Mouse (Mus musculus): ENCODE data around the gene Hbs1l. TPM values are rescaled to one million over a fixed set of nuclear protein-coding genes. Genes with fewer than 3 reads are reported as not detected.

Gene Hbs1l
- polyA plus RNA-seq, 1 experiment from 2014 or later: 42.2 TPM

- no peak for TF ChIP-seq CTCF (IDR thresholded peaks at IDR 0.05)
- no peak for TF ChIP-seq EP300 (IDR thresholded peaks at IDR 0.05)
- WGBS: 95% methylated on average over 7 of the region's 7 CpGs
- Histone ChIP-seq H3K9ac (replicated peaks; ENCODE audit: low read depth) (no peak overlapping the region), H3K9me3 (ENCODE audit: low read length) (no peaks in the 10 kb centered on the region), H3K4me3 (ENCODE audit: low read depth, low read length) (no peak overlapping the region), H3K4me1 (ENCODE audit: insufficient read depth, low read depth, low read length) (no peaks in the 10 kb centered on the region), H3K27me3 (replicated peaks; ENCODE audit: insufficient read depth, low read length) (no peaks in the 10 kb centered on the region), H3K36me3 (ENCODE audit: insufficient read depth, low read length) (peaks cover 10% of the 10 kb centered on the region; the same call in 1 of the 2 replicates), H3K27ac (ENCODE audit: low read length) (no peak overlapping the region), H3K4me2 (replicated peaks; ENCODE audit: low read depth, low read length) (no peak overlapping the region)
- no peak for DNase-seq (ENCODE audit: low spot score)
- no peak for ATAC-seq
Measured at GRCm38 (mm10) chr10:21364946-21365345, 69.2 kb downstream of the Hbs1l start.

DNA sequence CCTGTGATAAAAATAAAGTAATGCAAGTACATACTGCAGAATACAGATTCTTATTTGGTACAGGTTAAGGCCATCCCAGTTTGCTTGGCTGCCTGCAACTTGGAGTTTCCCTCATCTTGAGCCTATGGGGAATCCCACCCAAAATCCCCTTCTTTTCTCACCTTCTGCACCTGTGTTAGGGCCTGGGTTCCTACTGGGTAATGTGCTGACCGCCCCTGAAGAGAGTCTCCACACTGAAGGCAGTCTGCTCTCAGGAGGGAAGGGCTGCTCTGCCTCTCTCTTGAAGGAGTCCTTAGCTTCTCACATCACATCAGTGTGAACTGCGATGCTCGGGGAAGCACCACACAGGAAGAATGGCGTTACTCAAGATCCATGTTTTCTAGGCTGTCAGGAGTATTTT is 70.1 kb downstream of the Hbs1l start:
- H3K4me3 ChIP-seq (ENCODE audit: low read depth, low read length): no peak overlapping the region
- TF ChIP-seq CTCF (IDR thresholded peaks at IDR 0.05) (no peak), EP300 (IDR thresholded peaks at IDR 0.05) (no peak)
- H3K4me2 ChIP-seq (replicated peaks; ENCODE audit: low read depth, low read length): no peak overlapping the region
- H3K9ac ChIP-seq (replicated peaks; ENCODE audit: low read depth): no peak overlapping the region
- H3K9me3 ChIP-seq (ENCODE audit: low read length): no peaks in the 10 kb centered on the region
- H3K27ac ChIP-seq (ENCODE audit: low read length): no peak overlapping the region
- 58% methylated on average over 4 of the region's 4 CpGs for WGBS
- no peaks in the 10 kb centered on the region for H3K27me3 ChIP-seq (replicated peaks; ENCODE audit: insufficient read depth, low read length)
- ATAC-seq (no peak), DNase-seq (ENCODE audit: low spot score) (no peak)
- H3K4me1 ChIP-seq (ENCODE audit: insufficient read depth, low read depth, low read length): no peaks in the 10 kb centered on the region
- H3K36me3 ChIP-seq (ENCODE audit: insufficient read depth, low read length): peaks cover 6% of the 10 kb centered on the region; the same call in 1 of the 2 replicates

DNA sequence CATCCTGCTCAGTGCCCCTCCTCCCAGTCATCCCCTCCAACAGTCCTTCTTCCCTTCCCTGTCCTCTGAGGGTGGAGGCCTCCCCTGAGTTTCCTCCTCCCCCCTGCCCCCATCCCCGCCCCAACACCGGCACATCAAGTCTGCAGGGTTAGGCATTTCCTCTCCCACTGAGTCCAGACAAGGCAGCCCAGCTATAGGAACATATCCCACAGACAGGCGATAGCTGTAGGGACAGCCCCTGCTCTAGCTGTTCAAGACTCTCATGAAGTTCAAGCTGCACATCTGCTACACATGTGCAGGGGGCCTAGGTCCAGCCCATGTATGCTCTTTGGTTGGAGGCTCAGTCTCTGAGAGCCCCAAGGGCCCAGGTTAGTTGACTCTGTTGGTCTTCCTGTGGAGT is 70.7 kb downstream of the Hbs1l start:
- no peak for DNase-seq (ENCODE audit: low spot score)
- Histone ChIP-seq H3K4me3 (ENCODE audit: low read depth, low read length) (no peak overlapping the region), H3K36me3 (ENCODE audit: insufficient read depth, low read length) (peaks cover 6% of the 10 kb centered on the region; the same call in 1 of the 2 replicates), H3K4me2 (replicated peaks; ENCODE audit: low read depth, low read length) (no peak overlapping the region), H3K9me3 (ENCODE audit: low read length) (no peaks in the 10 kb centered on the region), H3K4me1 (ENCODE audit: insufficient read depth, low read depth, low read length) (no peaks in the 10 kb centered on the region), H3K27me3 (replicated peaks; ENCODE audit: insufficient read depth, low read length) (no peaks in the 10 kb centered on the region), H3K27ac (ENCODE audit: low read length) (no peak overlapping the region), H3K9ac (replicated peaks; ENCODE audit: low read depth) (no peak overlapping the region)
- ATAC-seq: no peak
- 48% methylated on average over 3 of the region's 3 CpGs for WGBS
- TF ChIP-seq EP300 (IDR thresholded peaks at IDR 0.05) (no peak), CTCF (IDR thresholded peaks at IDR 0.05) (no peak)

GRCm38 (mm10) chr10:21367481-21367880 is 71.7 kb downstream of the Hbs1l start:
- ATAC-seq (no peak), DNase-seq (ENCODE audit: low spot score) (no peak)
- no peaks in the 10 kb centered on the region for H3K27me3 ChIP-seq (replicated peaks; ENCODE audit: insufficient read depth, low read length)
- TF ChIP-seq EP300 (IDR thresholded peaks at IDR 0.05): no peak
- TF ChIP-seq CTCF (IDR thresholded peaks at IDR 0.05): no peak
- H3K4me1 ChIP-seq (ENCODE audit: insufficient read depth, low read depth, low read length): no peaks in the 10 kb centered on the region
- H3K4me3 ChIP-seq (ENCODE audit: low read depth, low read length): no peak overlapping the region
- H3K9me3 ChIP-seq (ENCODE audit: low read length): no peaks in the 10 kb centered on the region
- WGBS: 89% methylated on average over 9 of the region's 9 CpGs
- H3K27ac ChIP-seq (ENCODE audit: low read length): no peak overlapping the region
- H3K4me2 ChIP-seq (replicated peaks; ENCODE audit: low read depth, low read length): no peak overlapping the region
- peaks cover 6% of the 10 kb centered on the region; the same call in 1 of the 2 replicates for H3K36me3 ChIP-seq (ENCODE audit: insufficient read depth, low read length)
- no peak overlapping the region for H3K9ac ChIP-seq (replicated peaks; ENCODE audit: low read depth)

DNA sequence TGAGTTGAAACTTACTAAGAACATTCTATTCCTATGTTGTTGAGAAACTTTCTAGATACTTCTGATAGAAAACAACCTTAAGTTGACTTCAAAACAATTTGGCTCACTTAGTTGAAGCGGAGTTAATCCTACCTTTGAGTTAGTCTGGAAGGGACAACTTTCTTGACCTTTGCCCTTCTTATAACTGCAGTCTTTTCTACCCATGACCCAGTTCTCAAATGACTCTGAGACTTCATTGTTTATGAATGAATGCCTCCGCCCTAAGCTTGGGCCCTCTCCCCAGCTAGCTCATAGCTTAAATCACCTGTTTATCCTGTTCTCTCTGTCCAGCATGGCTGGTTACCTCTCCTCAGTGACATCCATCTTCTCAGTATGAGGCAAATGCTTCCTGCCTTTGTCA is 73.8 kb downstream of the Hbs1l start:
- ATAC-seq: no peak
- 91% methylated on average over 2 of the region's 2 CpGs for WGBS

GRCm38 (mm10) chr10:21372271-21372670 is 76.5 kb downstream of the Hbs1l start:
- Histone ChIP-seq H3K4me1 (ENCODE audit: insufficient read depth, low read depth, low read length) (no peaks in the 10 kb centered on the region), H3K27me3 (replicated peaks; ENCODE audit: insufficient read depth, low read length) (no peaks in the 10 kb centered on the region), H3K36me3 (ENCODE audit: insufficient read depth, low read length) (0 out of 2 replicates have a peak, but pooled peaks cover 6% of the 10 kb centered on the region), H3K4me3 (ENCODE audit: low read depth, low read length) (no peak overlapping the region), H3K27ac (ENCODE audit: low read length) (no peak overlapping the region), H3K9me3 (ENCODE audit: low read length) (no peaks in the 10 kb centered on the region), H3K4me2 (replicated peaks; ENCODE audit: low read depth, low read length) (no peak overlapping the region), H3K9ac (replicated peaks; ENCODE audit: low read depth) (no peak overlapping the region)
- no peak for TF ChIP-seq EP300 (IDR thresholded peaks at IDR 0.05)
- TF ChIP-seq CTCF (IDR thresholded peaks at IDR 0.05): no peak
- 93% methylated on average over 6 of the region's 6 CpGs for WGBS
- ATAC-seq: no peak
- DNase-seq (ENCODE audit: low spot score): no peak

More for the DNA sequence above, 73.8 kb downstream of the Hbs1l start:
- H3K9ac ChIP-seq (replicated peaks; ENCODE audit: low read depth): no peak overlapping the region
- TF ChIP-seq CTCF (IDR thresholded peaks at IDR 0.05): no peak
- TF ChIP-seq EP300 (IDR thresholded peaks at IDR 0.05): no peak
- DNase-seq (ENCODE audit: low spot score): no peak
- no peak overlapping the region for H3K4me2 ChIP-seq (replicated peaks; ENCODE audit: low read depth, low read length)
- no peak overlapping the region for H3K27ac ChIP-seq (ENCODE audit: low read length)
- no peaks in the 10 kb centered on the region for H3K4me1 ChIP-seq (ENCODE audit: insufficient read depth, low read depth, low read length)
- H3K27me3 ChIP-seq (replicated peaks; ENCODE audit: insufficient read depth, low read length): no peaks in the 10 kb centered on the region
- H3K36me3 ChIP-seq (ENCODE audit: insufficient read depth, low read length): peaks cover 6% of the 10 kb centered on the region; the same call in 1 of the 2 replicates
- H3K4me3 ChIP-seq (ENCODE audit: low read depth, low read length): no peak overlapping the region
- H3K9me3 ChIP-seq (ENCODE audit: low read length): no peaks in the 10 kb centered on the region
